Mouse (Mus musculus) testis, adult 2 months (tissue): ENCODE measurements around the gene Cyth2.

Experiments used
- CTCF ChIP-seq: fragments of 200-500 bp; IDR thresholded peaks from 2 replicates; pipeline ENCODE4 v1.5.1; 2012; ENCODE audit warnings: low read depth, mild to moderate bottlenecking, inconsistent platforms, low read length, moderate library complexity; ENCODE audit not compliant: control insufficient read depth, insufficient read depth, insufficient replicate concordance
- POLR2A ChIP-seq: fragments of 200-500 bp; IDR thresholded peaks from 2 replicates; pipeline ENCODE4 v1.6.1; 2012; ENCODE audit warnings: low read depth, mild to moderate bottlenecking, inconsistent platforms, low read length, moderate library complexity; ENCODE audit not compliant: control insufficient read depth

DNA sequence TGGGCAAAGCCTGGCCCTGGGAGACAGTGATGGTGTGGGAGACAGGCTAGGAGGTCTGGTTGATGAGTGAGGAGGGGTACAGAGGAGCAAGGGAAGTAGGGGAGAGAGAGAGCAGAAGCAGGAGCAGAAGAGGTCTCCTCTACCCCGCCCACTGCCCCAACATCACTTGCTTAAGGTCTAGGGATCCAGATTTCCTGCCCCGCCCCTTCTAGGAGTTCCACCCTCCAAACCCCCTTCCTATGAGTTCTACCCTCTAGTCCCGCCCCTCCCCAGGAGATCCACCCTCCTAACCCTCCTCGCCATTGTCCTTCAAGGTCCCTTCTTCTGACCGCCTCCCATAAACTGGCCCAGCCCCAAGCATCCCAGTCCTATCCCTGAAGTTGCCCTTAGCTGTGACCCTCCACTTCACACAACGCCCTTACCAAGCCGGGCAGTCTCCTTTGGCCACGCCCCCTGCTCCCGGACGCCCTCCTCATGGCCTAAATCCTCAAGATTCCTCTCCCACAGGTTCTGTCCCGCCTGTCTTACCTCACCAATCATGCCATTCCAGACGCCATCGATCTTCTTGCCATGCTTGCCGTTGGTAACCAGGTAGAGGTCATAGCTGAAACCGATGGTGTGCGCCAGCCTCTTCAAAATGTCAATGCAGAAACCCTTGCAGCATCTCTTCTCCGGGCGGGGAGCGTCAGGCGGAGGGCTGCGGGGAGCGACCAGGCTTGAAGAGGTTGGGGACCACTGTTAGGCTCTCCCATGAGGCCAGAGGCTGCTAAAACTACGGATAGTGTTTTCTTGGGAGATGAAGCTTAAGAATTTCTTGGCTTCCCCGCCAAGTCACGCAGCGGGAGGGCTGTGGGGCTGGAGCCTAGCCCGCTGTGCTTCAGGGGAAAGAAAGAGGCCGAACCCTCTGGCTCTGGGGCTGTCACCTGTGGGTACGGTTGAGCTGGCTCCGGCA lies 42.8 kb upstream of the Cyth2 start:
- TF ChIP-seq CTCF, result no peak
- 0 out of 2 replicates have a peak, but pooled peaks have one; percentile 20 for TF ChIP-seq POLR2A
